In genomic region chr14:27781221-27781620, GRCm38 (mm10) we compare ENCODE assay signal across 21 mouse cellular contexts.
DNase-seq lines count a peak whose midpoint lies in the region; ATAC-seq and TF ChIP-seq lines count a peak whose summit lies in the region.
"Had no signal": no experiment of that assay in that cellular context is flagged by ENCODE, and none has a peak within 500 bp of the region (broad histone marks: within the 10 kb centered on the region; RNA-seq: fewer than 3 reads in every experiment).

No protein-coding gene starts in this region.

- ATAC-seq in heart, embryonic 12.5 days (ENCODE audit: insufficient number of reproducible peaks, low FRiP score), result peak; percentile 36; the same call in 1 of the 2 replicates
- ATAC-seq in lung, embryonic 14.5 days (ENCODE audit: insufficient read depth), result peak; percentile 44; the same call in 1 of the 2 replicates
- ATAC-seq in Patski, result peak; percentile 76
- ATAC-seq: forebrain, embryonic 15.5 days had no signal

- H3K4me1 ChIP-seq in heart, embryonic 12.5 days (replicated peaks), result no peaks in the 10 kb centered on the region
- no peaks in the 10 kb centered on the region for H3K4me1 ChIP-seq in lung, embryonic 14.5 days (ENCODE audit: insufficient read depth)
- H3K4me1 ChIP-seq in thymus, adult 2 months (replicated peaks; ENCODE audit: control insufficient read depth, insufficient read depth, low read length), result no peaks in the 10 kb centered on the region
- H3K4me1 ChIP-seq: hindbrain, embryonic 12.5 days; kidney, embryonic 15.5 days had no signal

- no peak overlapping the region for H3K27ac ChIP-seq in heart, embryonic 12.5 days (ENCODE audit: poor library complexity, severe bottlenecking)
- H3K27ac ChIP-seq in lung, embryonic 14.5 days (ENCODE audit: low read depth), result no peak overlapping the region
- no peak overlapping the region for H3K27ac ChIP-seq in thymus, adult 2 months (ENCODE audit: control insufficient read depth, insufficient read depth, low read length)
- H3K27ac ChIP-seq: embryonic facial prominence, embryonic 13.5 days; forebrain, embryonic 15.5 days; hindbrain, embryonic 12.5 days; kidney, embryonic 15.5 days; liver, embryonic 14.5 days had no signal

- TF ChIP-seq POLR2A in thymus, adult 2 months (IDR thresholded peaks at IDR 0.05; ENCODE audit: control insufficient read depth, extremely low read depth, insufficient read depth, low read length, poor library complexity), result no peak

- no peak for DNase-seq in heart, adult 9 months (ENCODE audit: low spot score in 2 of 2)
- peak; percentile 17 for DNase-seq in lung, embryonic 14.5 days
- DNase-seq in lung, postnatal 25 days (ENCODE audit: low spot score), result no peak
- peak; percentile 54 for DNase-seq in Patski (ENCODE audit: low read depth, low spot score)
- no peak for DNase-seq in thymus, adult 2 months
- DNase-seq in thymus, postnatal 10 days (ENCODE audit: low spot score in 2 of 2), result no peak
- DNase-seq: adrenal gland, postnatal 14 days; cerebellum, postnatal 25 days; kidney, adult 11 months; layer of hippocampus, adult 9-11 months; lung, postnatal 10 days; midbrain, embryonic 14.5 days; right cerebral cortex, postnatal 14 days; thymus, postnatal 14 days had no signal

- H3K9me3 ChIP-seq in heart, embryonic 12.5 days (replicated peaks), result no peaks in the 10 kb centered on the region
- H3K9me3 ChIP-seq in lung, embryonic 14.5 days (ENCODE audit: low read depth, low read length), result no peaks in the 10 kb centered on the region
- H3K9me3 ChIP-seq: embryonic facial prominence, embryonic 13.5 days; forebrain, embryonic 15.5 days; hindbrain, embryonic 12.5 days; kidney, embryonic 15.5 days had no signal

- H3K27me3 ChIP-seq in heart, embryonic 12.5 days (replicated peaks), result no peaks in the 10 kb centered on the region
- no peaks in the 10 kb centered on the region for H3K27me3 ChIP-seq in lung, embryonic 14.5 days (ENCODE audit: insufficient read depth, low read length)
- no peaks in the 10 kb centered on the region for H3K27me3 ChIP-seq in Patski
- no peaks in the 10 kb centered on the region for H3K27me3 ChIP-seq in thymus, adult 2 months (ENCODE audit: control insufficient read depth, insufficient read depth, low read length)
- H3K27me3 ChIP-seq: embryonic facial prominence, embryonic 13.5 days; forebrain, embryonic 15.5 days; hindbrain, embryonic 12.5 days; kidney, embryonic 15.5 days; megakaryocyte, embryonic 14.5 days had no signal

- no peak overlapping the region for H3K4me3 ChIP-seq in heart, embryonic 12.5 days
- H3K4me3 ChIP-seq in lung, embryonic 14.5 days (ENCODE audit: low read depth, low read length), result no peak overlapping the region
- H3K4me3 ChIP-seq in thymus, adult 2 months (ENCODE audit: control insufficient read depth, insufficient read depth, low read length), result no peak overlapping the region
- H3K4me3 ChIP-seq: embryonic facial prominence, embryonic 13.5 days; forebrain, embryonic 15.5 days; hindbrain, embryonic 12.5 days; kidney, embryonic 15.5 days; megakaryocyte, embryonic 14.5 days had no signal

- POLR2A ChIA-PET in Patski (lab: Charles Lee), result no interaction called here

- no peak overlapping the region for H3K9ac ChIP-seq in heart, embryonic 12.5 days
- H3K9ac ChIP-seq in lung, embryonic 14.5 days, result no peak overlapping the region
- H3K9ac ChIP-seq: embryonic facial prominence, embryonic 13.5 days; forebrain, embryonic 15.5 days; hindbrain, embryonic 12.5 days; kidney, embryonic 15.5 days; liver, embryonic 14.5 days had no signal

- WGBS in heart, embryonic 12.5 days, result 69% methylated on average over 1 of the region's 1 CpGs
- WGBS in lung, embryonic 14.5 days, result 69% methylated on average over 1 of the region's 1 CpGs
- 92% methylated on average over 1 of the region's 1 CpGs for WGBS in thymus, adult 2 months

- CTCF ChIA-PET in Patski (lab: Charles Lee), result no interaction called here

- in situ Hi-C loops in Patski (cut with MboI; ENCODE audit: low pct_unique_long_range_greater_than_20kb), result no loop called here

- no peak for TF ChIP-seq CTCF in lung, embryonic 14.5 days (IDR thresholded peaks at IDR 0.05; ENCODE audit: low read depth)
- no peak for TF ChIP-seq CTCF in Patski (IDR thresholded peaks at IDR 0.05)
- no peak for TF ChIP-seq CTCF in thymus, adult 2 months (IDR thresholded peaks at IDR 0.05; ENCODE audit: borderline replicate concordance, control insufficient read depth, extremely low read depth, insufficient read depth, low read length, poor library complexity)

- H3K4me2 ChIP-seq in heart, embryonic 12.5 days, result no peak overlapping the region
- H3K4me2 ChIP-seq in lung, embryonic 14.5 days, result no peak overlapping the region
- H3K4me2 ChIP-seq: embryonic facial prominence, embryonic 13.5 days; forebrain, embryonic 15.5 days; hindbrain, embryonic 12.5 days; kidney, embryonic 15.5 days had no signal

- no peaks in the 10 kb centered on the region for H3K36me3 ChIP-seq in heart, embryonic 12.5 days
- no peaks in the 10 kb centered on the region for H3K36me3 ChIP-seq in lung, embryonic 14.5 days (ENCODE audit: insufficient read depth)
- no peaks in the 10 kb centered on the region for H3K36me3 ChIP-seq in thymus, adult 2 months (ENCODE audit: control insufficient read depth, insufficient read depth, low read length)
- H3K36me3 ChIP-seq: embryonic facial prominence, embryonic 13.5 days; forebrain, embryonic 15.5 days; hindbrain, embryonic 12.5 days; kidney, embryonic 15.5 days had no signal

Comparison
In these comparisons a context has a peak if more than half of its experiments do, and no peak if none do; other contexts are left out.
1. DNase-seq: peak in lung, embryonic 14.5 days (single experiment) and Patski (single experiment); none in heart, adult 9 months (0 of 2), lung, postnatal 25 days (single experiment), thymus, adult 2 months (single experiment) and thymus, postnatal 10 days (0 of 2).
2. Peak in every context shown above with its lines, with median percentiles within 50 percentile points of each other: ATAC-seq.